Mouse (Mus musculus) heart, postnatal 0 days (tissue): ENCODE data around the gene Sema6d.

Source experiments
- CTCF ChIP-seq: IDR thresholded peaks from 2 replicates; pipeline ENCODE4 v1.5.1; 2016; ENCODE audit warnings: antibody characterized with exemption, control low read depth, low read depth
- EP300 ChIP-seq: IDR thresholded peaks from 2 replicates; pipeline ENCODE4 v1.6.1; 2016; ENCODE audit warnings: antibody characterized with exemption, low read depth

GRCm38 (mm10) chr2:124605341-124605740, 515.6 kb downstream of the Sema6d start:
- TF ChIP-seq CTCF (peak; percentile 58), EP300 (no peak)
